Mouse (Mus musculus) layer of hippocampus, adult 2 months (tissue): Measurements from ENCODE around the gene Zc3h18. TPM values are rescaled to one million over a fixed set of nuclear protein-coding genes. Genes with fewer than 3 reads are reported as not detected.

Experiments used
- DNase-seq, 2 experiments: peaks; one replicate each; pipeline ENCODE4 v3.0.0; 2022; ENCODE audit warnings: low spot score in 2 of 2
- H3K27ac ChIP-seq: fragments of 200-600 bp; 2 replicates; pipeline ENCODE4 v1.8.1; 2022
- H3K4me3 ChIP-seq: fragments of 200-600 bp; 2 replicates; pipeline ENCODE4 v1.8.1; 2022; ENCODE audit warnings: mild to moderate bottlenecking
- CTCF ChIP-seq: fragments of 200-600 bp; conservative IDR thresholded peaks from 2 replicates; pipeline ENCODE4 v1.8.1; 2022; ENCODE audit warnings: antibody characterized with exemption, mild to moderate bottlenecking, moderate library complexity
- total RNA-seq, 2 experiments: library from RNA; stranded (reverse); gene quantifications; 2 replicates each; pipeline ENCODE4 v1.2.3; 2021

Gene Zc3h18
- total RNA-seq, 2 experiments from 2014 or later = 39.2 to 40.2 TPM

- no peak for TF ChIP-seq CTCF
- Histone ChIP-seq H3K27ac (no peak overlapping the region), H3K4me3 (no peak overlapping the region)
- DNase-seq = no peak
These were observed 46.8 kb downstream of the Zc3h18 start for GRCm38 (mm10) chr8:122423217-122423616.

GRCm38 (mm10) chr8:122423659-122424058, 47.2 kb downstream of the Zc3h18 start:
- no peak overlapping the region for H3K27ac ChIP-seq
- no peak for TF ChIP-seq CTCF
- H3K4me3 ChIP-seq = no peak overlapping the region
- no peak for DNase-seq

DNA sequence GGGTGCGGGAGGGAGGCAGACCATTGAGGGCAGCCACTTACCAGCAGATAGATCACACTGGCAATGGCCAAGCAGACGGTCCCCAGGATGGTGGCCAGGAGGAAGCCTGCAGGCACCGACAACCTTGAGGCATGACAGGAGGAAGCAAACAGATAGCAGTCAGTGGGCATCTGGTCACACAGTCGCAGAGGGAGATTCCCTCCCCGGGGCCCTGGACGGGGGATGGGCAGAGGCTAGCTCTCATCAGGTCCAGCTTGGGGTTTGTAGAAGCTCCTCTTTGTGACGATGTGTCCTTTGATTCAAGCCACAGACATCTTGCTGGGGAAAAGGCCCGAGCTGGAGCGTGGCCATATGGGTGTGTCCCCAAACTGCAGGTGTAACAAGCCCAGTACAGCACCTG, 49.7 kb downstream of the Zc3h18 start:
- TF ChIP-seq CTCF = no peak
- no peak overlapping the region for H3K27ac ChIP-seq
- no peak for DNase-seq
- no peak overlapping the region for H3K4me3 ChIP-seq

GRCm38 (mm10) chr8:122427607-122428006, 51.2 kb downstream of the Zc3h18 start:
- H3K4me3 ChIP-seq = no peak overlapping the region
- TF ChIP-seq CTCF = no peak
- no peak overlapping the region for H3K27ac ChIP-seq
- DNase-seq = no peak

- no peak for DNase-seq
- no peak overlapping the region for H3K4me3 ChIP-seq
- no peak for TF ChIP-seq CTCF
- H3K27ac ChIP-seq = no peak overlapping the region
These were observed 51.8 kb downstream of the Zc3h18 start for GRCm38 (mm10) chr8:122428163-122428562.

GRCm38 (mm10) chr8:122430058-122430636, 53.7 kb downstream of the Zc3h18 start:
- H3K4me3 ChIP-seq = no peak overlapping the region
- no peak overlapping the region for H3K27ac ChIP-seq
- TF ChIP-seq CTCF = no peak
- no peak for DNase-seq

DNA sequence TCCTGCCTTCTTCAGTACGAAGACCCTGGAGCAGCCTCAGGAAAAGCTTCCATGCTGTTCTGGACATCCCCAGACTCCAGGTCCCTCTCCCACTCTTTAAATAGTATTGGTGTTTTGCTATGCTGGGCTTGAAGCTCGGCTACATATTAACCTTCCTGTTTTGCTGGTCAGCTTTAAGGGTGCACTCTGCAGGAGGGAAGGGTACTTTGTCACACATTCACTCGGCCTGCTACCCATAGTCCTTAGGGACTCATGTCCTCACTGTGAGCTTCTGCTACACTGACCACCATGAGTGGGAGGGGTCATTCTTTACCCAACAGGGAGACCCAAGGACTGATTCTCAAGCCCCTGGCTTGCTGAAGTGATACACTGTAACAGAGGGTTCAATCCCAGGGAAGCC, 54.2 kb downstream of the Zc3h18 start:
- no peak for TF ChIP-seq CTCF
- Histone ChIP-seq H3K4me3 (no peak overlapping the region), H3K27ac (no peak overlapping the region)
- DNase-seq = no peak

GRCm38 (mm10) chr8:122431694-122432442, 55.5 kb downstream of the Zc3h18 start:
- Histone ChIP-seq H3K4me3 (peak overlapping the region; percentile 50), H3K27ac (peak overlapping the region; percentile 58)
- DNase-seq = no peak
- no peak for TF ChIP-seq CTCF

DNA sequence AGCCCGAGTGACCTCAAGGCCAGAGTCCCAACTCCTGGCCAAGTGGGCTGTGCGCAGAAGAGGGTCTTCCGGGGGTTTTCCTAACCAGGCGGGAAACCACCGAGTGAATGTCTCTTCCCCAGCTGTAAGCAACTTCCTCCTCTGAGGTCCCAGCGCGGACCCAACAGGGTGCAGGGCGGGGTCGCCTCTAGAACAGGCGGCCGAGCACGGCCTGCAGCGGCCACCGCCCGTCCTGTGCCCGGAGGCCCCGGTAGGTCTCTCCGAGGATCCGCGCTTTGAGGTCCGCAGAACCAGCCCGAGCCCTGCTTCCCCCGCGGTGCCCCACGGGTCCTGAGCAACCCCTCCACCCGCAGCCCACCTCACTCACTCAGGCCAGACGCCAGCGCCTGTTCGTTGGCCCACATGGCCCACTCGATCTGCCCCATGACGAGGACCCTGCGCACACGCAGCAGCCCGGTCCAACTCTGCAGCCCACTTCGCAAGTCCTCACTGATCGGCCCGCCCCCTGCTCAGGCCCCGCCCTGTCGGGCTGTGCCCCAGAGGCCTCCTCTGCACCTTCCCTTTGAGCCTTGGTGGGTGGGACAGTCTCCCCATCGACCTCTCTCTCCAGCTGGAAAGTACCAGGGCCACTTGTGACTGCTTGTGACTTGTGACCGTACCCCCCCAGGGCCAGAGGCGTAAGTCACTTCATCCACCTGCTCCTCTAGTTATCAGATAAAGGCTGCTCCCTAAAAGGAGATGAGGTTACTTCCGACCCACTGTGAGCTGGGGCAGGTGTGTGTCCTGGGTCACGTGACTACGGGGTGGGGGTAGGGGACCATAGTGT, 56.2 kb downstream of the Zc3h18 start, which contains the start of gene Cyba:
Gene Cyba, minus strand, starts transcription at position 488 of the 826 bp plus-strand sequence.
- no peak for DNase-seq
- peak within 1 kb of the TSS; percentile 50 for H3K4me3 ChIP-seq
- peak within 1 kb of the TSS; percentile 58 for H3K27ac ChIP-seq
- TF ChIP-seq CTCF = no peak

- DNase-seq = no peak
- H3K4me3 ChIP-seq = no peak overlapping the region
- no peak overlapping the region for H3K27ac ChIP-seq
- peak; percentile 39; the same call in 1 of the 2 replicates for TF ChIP-seq CTCF
These were observed 57.0 kb downstream of the Zc3h18 start for GRCm38 (mm10) chr8:122433269-122433905.

DNA sequence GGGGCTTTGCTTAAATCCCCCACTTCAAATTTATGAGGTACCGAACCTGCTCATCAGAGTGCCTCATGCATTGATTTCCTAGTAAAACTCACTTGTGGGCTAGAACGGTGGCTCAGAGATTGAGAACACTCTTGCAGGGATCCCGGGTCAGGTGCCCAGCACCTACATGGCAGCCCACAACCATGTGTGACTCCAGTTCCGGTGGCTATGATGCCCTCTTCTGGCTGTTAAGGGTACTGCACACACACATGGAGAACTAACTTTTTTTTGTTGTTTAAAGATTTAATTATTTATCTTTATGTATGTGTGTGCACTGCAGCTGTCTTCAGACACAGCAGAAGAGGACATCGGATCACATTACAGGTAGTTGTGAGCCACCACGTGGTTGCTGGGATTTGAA, 59.0 kb downstream of the Zc3h18 start:
- H3K27ac ChIP-seq = no peak overlapping the region
- TF ChIP-seq CTCF = peak; percentile 70
- H3K4me3 ChIP-seq = no peak overlapping the region
- no peak for DNase-seq

DNA sequence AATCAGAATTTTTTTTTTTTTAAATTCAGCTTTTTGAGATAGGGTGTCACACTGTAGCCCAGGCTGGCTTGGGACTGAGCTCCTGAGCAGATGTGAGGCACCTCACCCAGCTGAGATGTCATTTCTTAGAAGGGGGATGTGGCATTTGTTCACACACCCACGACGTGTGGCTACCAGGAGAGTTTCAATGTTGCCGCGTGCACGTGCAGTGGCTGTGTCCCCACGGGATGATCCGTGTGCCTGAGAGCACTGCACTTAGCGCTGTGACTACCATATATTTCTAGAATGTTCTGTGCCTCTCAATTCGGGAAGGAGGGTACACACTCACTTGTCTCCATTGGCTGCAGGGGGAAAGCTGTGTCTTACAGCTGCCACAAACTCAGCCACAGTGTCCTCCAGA, 59.7 kb downstream of the Zc3h18 start:
- TF ChIP-seq CTCF = no peak
- no peak for DNase-seq
- Histone ChIP-seq H3K4me3 (no peak overlapping the region), H3K27ac (no peak overlapping the region)
